Mouse (Mus musculus): ENCODE data around the gene Ywhaq. TPM values are rescaled to one million over a fixed set of nuclear protein-coding genes. Genes with fewer than 3 reads are reported as not detected.

The Ywhaq gene
- polyA plus RNA-seq, 2 experiments = 251 to 588 TPM

DNA sequence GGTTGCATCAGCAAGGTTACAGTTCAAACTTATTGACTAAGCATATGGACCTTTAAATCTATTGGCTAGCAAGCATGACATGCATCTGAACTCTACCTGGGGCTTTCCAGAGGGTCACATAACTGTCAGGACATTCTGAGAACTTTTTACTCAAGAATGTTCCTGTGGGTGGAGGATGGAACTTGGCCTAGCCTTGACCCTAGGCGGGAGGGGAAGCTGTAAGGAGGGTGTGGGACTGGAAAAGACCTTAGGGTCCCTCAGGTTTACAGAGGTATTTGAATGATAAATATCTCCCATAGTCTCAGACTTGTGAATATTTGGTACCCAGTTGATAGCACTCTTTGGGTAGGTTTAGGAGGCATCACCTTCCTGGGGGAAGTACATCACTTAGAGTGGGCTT, 11.6 kb upstream of the Ywhaq start:
- H3K36me3 ChIP-seq (ENCODE audit: control insufficient read depth, insufficient read depth, low read length) = no peaks in the 10 kb centered on the region
- ATAC-seq (ENCODE audit: low FRiP score, low read depth) = no peak
- no peak for TF ChIP-seq POLR2A (IDR thresholded peaks at IDR 0.05; ENCODE audit: borderline replicate concordance, extremely low read depth, insufficient read depth, insufficient read length)
- WGBS = 84% methylated on average over 1 of the region's 1 CpGs
- no peaks in the 10 kb centered on the region for H3K9me3 ChIP-seq (ENCODE audit: control insufficient read depth, low read length)
- H3K4me3 ChIP-seq (replicated peaks; ENCODE audit: low read length) = no peak overlapping the region
- no peak for DNase-seq (ENCODE audit: low spot score)
- no peaks in the 10 kb centered on the region for H3K27me3 ChIP-seq (ENCODE audit: control insufficient read depth, insufficient read depth, low read length)
- no peak overlapping the region for H3K4me2 ChIP-seq (replicated peaks; ENCODE audit: low read depth, low read length, severe bottlenecking)
- H3K27ac ChIP-seq (replicated peaks; ENCODE audit: low read depth, low read length) = no peak overlapping the region
- peaks cover 5% of the 10 kb centered on the region; the same call in 1 of the 2 replicates for H3K4me1 ChIP-seq (ENCODE audit: control insufficient read depth, insufficient read depth, low read length)
- no peak overlapping the region for H3K9ac ChIP-seq (ENCODE audit: low read depth, low read length, severe bottlenecking)

DNA sequence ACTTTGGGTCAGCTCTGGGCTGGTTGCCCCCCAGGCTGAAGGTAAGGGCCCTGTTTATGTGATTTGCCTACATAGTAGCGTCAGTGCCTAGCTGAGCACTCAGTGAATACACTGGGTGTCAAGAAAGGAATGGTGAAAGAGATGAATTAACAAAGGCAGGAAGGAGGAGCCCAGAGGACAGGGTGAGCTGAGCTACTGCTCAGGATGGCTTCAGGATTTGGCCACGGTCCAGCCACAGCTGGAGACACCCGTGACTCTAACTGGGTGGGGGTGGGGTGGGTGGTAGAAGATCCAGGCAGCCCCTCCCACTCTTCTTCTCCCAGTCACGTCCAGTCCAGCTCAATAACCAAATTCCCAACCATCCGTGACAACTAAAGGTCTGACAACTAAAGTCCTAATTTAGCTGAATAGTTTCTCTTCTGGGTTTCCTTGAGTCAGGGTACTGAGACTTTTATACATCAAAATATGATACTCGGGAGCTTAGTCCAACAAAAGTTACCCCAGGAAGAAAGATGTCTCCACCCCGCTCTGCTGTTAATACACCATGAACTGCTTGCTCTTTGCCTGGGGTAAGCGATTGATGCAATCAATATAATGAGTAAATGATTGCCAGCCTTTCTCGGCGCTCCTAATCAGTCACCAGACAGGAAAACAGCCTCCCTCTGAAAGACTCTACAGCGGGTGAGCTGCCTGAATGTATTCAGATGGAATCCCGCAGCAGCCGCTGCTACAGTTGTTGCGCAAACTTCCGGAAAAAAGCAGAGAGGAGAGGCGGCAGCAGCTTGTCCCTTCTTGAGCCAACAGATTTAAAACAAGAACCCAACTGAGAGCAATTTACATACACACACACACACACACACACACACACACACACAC, 8.9 kb upstream of the Ywhaq start:
- H3K4me3 ChIP-seq (replicated peaks; ENCODE audit: low read length) = 0 out of 2 replicates have a peak overlapping the region, but pooled peaks have one; percentile 15
- no peak overlapping the region for H3K27ac ChIP-seq (replicated peaks; ENCODE audit: low read depth, low read length)
- no peak for TF ChIP-seq POLR2A (IDR thresholded peaks at IDR 0.05; ENCODE audit: borderline replicate concordance, extremely low read depth, insufficient read depth, insufficient read length)
- peak overlapping the region; percentile 42 for H3K4me2 ChIP-seq (replicated peaks; ENCODE audit: low read depth, low read length, severe bottlenecking)
- H3K4me1 ChIP-seq (ENCODE audit: control insufficient read depth, insufficient read depth, low read length) = peaks cover 5% of the 10 kb centered on the region; the same call in 1 of the 2 replicates
- H3K9ac ChIP-seq (ENCODE audit: low read depth, low read length, severe bottlenecking) = peak overlapping the region; percentile 36; the same call in 1 of the 2 replicates
- no peaks in the 10 kb centered on the region for H3K9me3 ChIP-seq (ENCODE audit: control insufficient read depth, low read length)
- DNase-seq (ENCODE audit: low spot score) (peak; percentile 45), ATAC-seq (ENCODE audit: low FRiP score, low read depth) (peak; percentile 70; the same call in 1 of the 2 replicates)
- no peaks in the 10 kb centered on the region for H3K27me3 ChIP-seq (ENCODE audit: control insufficient read depth, insufficient read depth, low read length)
- H3K36me3 ChIP-seq (ENCODE audit: control insufficient read depth, insufficient read depth, low read length) = no peaks in the 10 kb centered on the region
- WGBS = 18% methylated on average over 16 of the region's 16 CpGs

DNA sequence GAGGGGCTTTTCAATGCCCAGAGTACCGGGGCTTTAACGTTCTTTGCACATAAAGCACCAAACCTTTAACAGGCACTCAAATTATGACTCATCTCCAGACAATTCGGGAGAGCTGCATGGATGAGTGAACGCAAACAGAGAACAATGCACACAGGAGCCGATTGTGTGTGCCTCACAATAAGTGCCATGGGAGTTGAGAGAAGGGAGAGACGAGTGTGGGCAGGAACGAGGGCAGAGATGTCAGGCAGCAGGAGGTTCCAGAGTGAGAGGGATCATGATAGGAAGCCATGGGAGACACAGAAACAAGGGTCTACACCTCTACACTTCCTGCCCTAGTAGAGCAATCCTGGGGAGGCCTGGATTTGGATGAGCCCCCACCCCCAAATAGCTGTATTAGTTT, 7.2 kb upstream of the Ywhaq start:
- H3K9me3 ChIP-seq (ENCODE audit: control insufficient read depth, low read length) = no peaks in the 10 kb centered on the region
- no peaks in the 10 kb centered on the region for H3K27me3 ChIP-seq (ENCODE audit: control insufficient read depth, insufficient read depth, low read length)
- H3K4me2 ChIP-seq (replicated peaks; ENCODE audit: low read depth, low read length, severe bottlenecking) = no peak overlapping the region
- H3K4me1 ChIP-seq (ENCODE audit: control insufficient read depth, insufficient read depth, low read length) = peaks cover 5% of the 10 kb centered on the region; the same call in 1 of the 2 replicates
- no peaks in the 10 kb centered on the region for H3K36me3 ChIP-seq (ENCODE audit: control insufficient read depth, insufficient read depth, low read length)
- H3K27ac ChIP-seq (replicated peaks; ENCODE audit: low read depth, low read length) = no peak overlapping the region
- H3K9ac ChIP-seq (ENCODE audit: low read depth, low read length, severe bottlenecking) = no peak overlapping the region
- no peak for ATAC-seq (ENCODE audit: low FRiP score, low read depth)
- H3K4me3 ChIP-seq (replicated peaks; ENCODE audit: low read length) = no peak overlapping the region
- WGBS = 72% methylated on average over 7 of the region's 7 CpGs
- no peak for DNase-seq (ENCODE audit: low spot score)
- TF ChIP-seq POLR2A (IDR thresholded peaks at IDR 0.05; ENCODE audit: borderline replicate concordance, extremely low read depth, insufficient read depth, insufficient read length) = no peak

DNA sequence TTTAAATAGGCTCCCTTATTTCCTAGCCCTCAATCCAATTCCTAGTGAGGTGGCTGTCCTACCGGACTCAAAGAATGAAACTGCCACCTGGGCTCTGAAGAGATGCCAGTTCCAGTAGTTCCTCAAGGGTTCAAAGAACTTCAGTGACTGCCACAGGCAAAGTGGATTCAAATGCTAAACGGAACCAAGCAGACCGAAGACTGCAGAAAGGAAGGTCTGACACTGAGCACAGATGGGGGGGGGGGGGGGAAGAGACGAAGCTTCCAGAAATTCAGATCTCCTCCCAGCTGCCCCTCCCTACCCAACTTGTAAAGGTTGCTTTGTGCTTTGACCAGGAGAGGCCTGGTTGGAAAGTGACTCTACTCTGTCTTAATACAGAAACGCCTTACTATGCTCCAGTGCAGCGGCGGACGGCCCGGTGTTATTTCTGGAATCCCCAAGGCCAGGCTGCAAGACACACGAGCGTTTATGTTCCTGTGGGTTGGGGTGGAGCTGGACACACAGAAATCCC, 1.2 kb upstream of the Ywhaq start:
- Histone ChIP-seq H3K36me3 (ENCODE audit: control insufficient read depth, insufficient read depth, low read length) (peaks cover 16% of the 10 kb centered on the region), H3K27ac (replicated peaks; ENCODE audit: low read depth, low read length) (peak overlapping the region; percentile 67), H3K27me3 (ENCODE audit: control insufficient read depth, insufficient read depth, low read length) (no peaks in the 10 kb centered on the region), H3K4me2 (replicated peaks; ENCODE audit: low read depth, low read length, severe bottlenecking) (peak overlapping the region; percentile 49), H3K4me1 (ENCODE audit: control insufficient read depth, insufficient read depth, low read length) (peaks cover 9% of the 10 kb centered on the region; the same call in 1 of the 2 replicates), H3K9me3 (ENCODE audit: control insufficient read depth, low read length) (peaks cover 7% of the 10 kb centered on the region), H3K9ac (ENCODE audit: low read depth, low read length, severe bottlenecking) (peak overlapping the region; percentile 58; the same call in 1 of the 2 replicates), H3K4me3 (replicated peaks; ENCODE audit: low read length) (peak overlapping the region; percentile 78)
- TF ChIP-seq POLR2A (IDR thresholded peaks at IDR 0.05; ENCODE audit: borderline replicate concordance, extremely low read depth, insufficient read depth, insufficient read length) = no peak
- ATAC-seq (ENCODE audit: low FRiP score, low read depth) = no peak
- WGBS = 38% methylated on average over 10 of the region's 11 CpGs
- DNase-seq (ENCODE audit: low spot score) = peak; percentile 9

DNA sequence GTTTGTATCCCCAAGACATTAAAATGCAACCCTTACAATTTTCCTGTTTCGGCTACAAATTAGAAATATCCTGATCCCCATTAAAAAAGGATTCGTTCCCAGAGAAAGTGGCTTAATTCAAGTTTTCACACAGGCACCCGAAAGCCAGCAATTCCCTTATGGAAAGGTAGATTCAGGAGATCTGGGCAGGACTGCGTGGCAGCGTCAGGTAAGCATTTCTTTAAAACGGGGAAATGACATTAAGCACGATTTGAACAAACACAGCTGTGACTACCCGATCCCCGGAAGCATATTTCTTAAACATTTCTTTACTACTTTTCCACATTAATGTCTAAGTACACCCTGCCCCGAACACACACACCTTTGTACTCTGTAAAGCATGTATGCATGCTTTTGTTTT, 646 bp upstream of the Ywhaq start:
- Histone ChIP-seq H3K4me2 (replicated peaks; ENCODE audit: low read depth, low read length, severe bottlenecking) (peak overlapping the region; percentile 49), H3K27me3 (ENCODE audit: control insufficient read depth, insufficient read depth, low read length) (no peaks in the 10 kb centered on the region), H3K4me1 (ENCODE audit: control insufficient read depth, insufficient read depth, low read length) (peaks cover 9% of the 10 kb centered on the region; the same call in 1 of the 2 replicates), H3K4me3 (replicated peaks; ENCODE audit: low read length) (peak overlapping the region; percentile 78), H3K36me3 (ENCODE audit: control insufficient read depth, insufficient read depth, low read length) (peaks cover 22% of the 10 kb centered on the region), H3K9me3 (ENCODE audit: control insufficient read depth, low read length) (peaks cover 11% of the 10 kb centered on the region), H3K9ac (ENCODE audit: low read depth, low read length, severe bottlenecking) (peak overlapping the region; percentile 58), H3K27ac (replicated peaks; ENCODE audit: low read depth, low read length) (peak overlapping the region; percentile 67)
- DNase-seq (ENCODE audit: low spot score) (no peak), ATAC-seq (ENCODE audit: low FRiP score, low read depth) (no peak)
- 3% methylated on average over 10 of the region's 10 CpGs for WGBS
- TF ChIP-seq POLR2A (IDR thresholded peaks at IDR 0.05; ENCODE audit: borderline replicate concordance, extremely low read depth, insufficient read depth, insufficient read length) = no peak
